Mouse (Mus musculus) C2C12 (cell line): ENCODE measurements around the gene Rnf13. TPM values are rescaled to one million over a fixed set of nuclear protein-coding genes. Genes with fewer than 3 reads are reported as not detected.

Experiments
- H3K27me3 ChIP-seq: one replicate; pipeline ENCODE4 v1.6.1; 2011; ENCODE audit not compliant: control insufficient read depth, insufficient read depth, insufficient read length
- H3K36me3 ChIP-seq: one replicate; pipeline ENCODE4 v1.6.1; 2011; ENCODE audit not compliant: control insufficient read depth, insufficient read depth
- H3K4me3 ChIP-seq: one replicate; pipeline ENCODE4 v1.5.1; 2011; ENCODE audit warnings: mild to moderate bottlenecking, control low read depth; ENCODE audit not compliant: poor library complexity, insufficient read depth, severe bottlenecking
- H3K79me2 ChIP-seq: one replicate; pipeline ENCODE4 v1.6.1; 2011; ENCODE audit not compliant: control insufficient read depth, insufficient read depth
- H3K79me3 ChIP-seq: one replicate; pipeline ENCODE4 v1.6.1; 2011; ENCODE audit warnings: low read depth, control low read depth
- H3ac ChIP-seq: one replicate; pipeline ENCODE3; 2011; ENCODE audit warnings: low read depth; ENCODE audit not compliant: control insufficient read depth, insufficient read length
- CEBPB ChIP-seq: IDR thresholded peaks from one replicate; pipeline ENCODE4 v1.6.1; 2011; ENCODE audit warnings: low read depth, mild to moderate bottlenecking, control low read depth, moderate library complexity
- CTCF ChIP-seq: IDR thresholded peaks from one replicate; pipeline ENCODE4 v1.5.1; 2011; ENCODE audit not compliant: control insufficient read depth, insufficient read depth, insufficient read length
- FOSL1 ChIP-seq: IDR thresholded peaks from one replicate; pipeline ENCODE4 v1.8.0; 2011; ENCODE audit warnings: mild to moderate bottlenecking, low read length; ENCODE audit not compliant: poor library complexity, insufficient read depth, severe bottlenecking
- MAX ChIP-seq: IDR thresholded peaks from one replicate; pipeline ENCODE4 v1.6.1; 2011; ENCODE audit warnings: mild to moderate bottlenecking, control low read depth
- MYOD1 ChIP-seq: IDR thresholded peaks from one replicate; pipeline ENCODE4 v1.6.1; 2011; ENCODE audit warnings: low read depth; ENCODE audit not compliant: control insufficient read depth, insufficient read length
- MYOG ChIP-seq: IDR thresholded peaks from one replicate; pipeline ENCODE4 v1.6.1; 2011; ENCODE audit not compliant: control insufficient read depth, insufficient read length; ENCODE audit errors: extremely low read depth
- USF1 ChIP-seq: IDR thresholded peaks from one replicate; pipeline ENCODE4 v1.6.1; 2011; ENCODE audit warnings: low read depth, mild to moderate bottlenecking, control low read depth, moderate library complexity
- polyA plus RNA-seq: library from polyadenylated mRNA; unstranded; fragments of >200 nt; fragmentation: generic; extraction: Trizol; gene quantifications from one replicate; pipeline ENCODE4 v1.2.1, GENCODE M21; 2012; ENCODE audit warnings: missing spikeins

Gene Rnf13
- polyA plus RNA-seq, 1 experiment: 7.4 TPM

DNA sequence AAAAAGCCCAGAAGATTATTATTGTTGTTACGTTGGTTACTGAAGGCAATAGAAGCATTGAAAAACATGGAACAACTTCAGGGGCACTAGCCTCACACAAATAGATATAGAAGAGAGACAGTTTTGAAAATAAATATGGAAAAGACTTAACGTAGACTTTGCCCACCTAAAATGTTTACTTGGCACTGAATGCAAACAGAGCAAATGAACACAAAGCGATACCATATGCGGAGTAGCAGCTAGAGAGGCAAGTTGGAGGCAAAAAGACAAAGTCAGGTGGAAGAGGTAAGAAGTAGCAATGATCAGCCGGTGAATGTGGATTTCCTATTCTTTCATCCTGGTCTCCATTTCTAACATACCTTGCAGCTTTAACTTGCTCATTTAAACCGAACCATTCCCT, 21.7 kb upstream of the Rnf13 start:
- TF ChIP-seq CEBPB (no peak), CTCF (no peak), MAX (no peak), MYOG (no peak), USF1 (no peak), MYOD1 (no peak), FOSL1 (no peak)
- no peaks in the 10 kb centered on the region for H3K36me3 ChIP-seq
- H3ac ChIP-seq: no peak overlapping the region
- H3K27me3 ChIP-seq: no peaks in the 10 kb centered on the region
- no peaks in the 10 kb centered on the region for H3K79me3 ChIP-seq
- no peaks in the 10 kb centered on the region for H3K79me2 ChIP-seq
- no peak overlapping the region for H3K4me3 ChIP-seq

DNA sequence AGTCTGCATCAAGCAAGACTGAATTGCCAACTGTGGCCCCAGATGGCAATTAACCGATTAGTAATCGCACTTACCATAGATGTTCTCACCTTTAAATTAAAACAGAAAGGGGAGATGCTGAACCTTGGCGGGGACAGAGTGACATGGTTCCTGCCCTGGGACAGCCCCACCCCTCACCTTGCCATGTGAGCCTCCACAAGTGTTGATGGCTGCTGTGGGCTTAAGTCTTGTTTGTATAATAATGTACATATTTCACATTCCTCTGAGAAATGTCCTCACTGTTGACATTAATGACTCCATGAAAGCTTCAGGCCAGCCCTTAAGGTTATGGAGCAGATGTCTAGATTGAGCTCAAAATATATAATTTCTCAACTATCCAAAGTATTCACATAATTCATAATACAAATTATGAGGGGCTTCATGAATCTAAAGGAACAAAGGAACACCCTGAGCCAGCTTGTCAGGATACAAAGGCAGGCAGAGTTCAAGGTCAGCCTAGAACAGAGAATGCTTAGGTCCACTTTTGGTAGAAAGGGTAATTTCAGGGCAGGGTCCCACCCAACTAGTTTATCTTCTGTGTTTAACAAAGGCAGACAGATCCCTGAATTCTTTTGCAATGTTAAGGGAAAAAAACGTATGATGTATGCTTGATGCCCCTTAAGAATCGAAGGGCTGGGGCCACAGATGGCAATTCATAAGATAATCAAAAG, 3.5 kb upstream of the Rnf13 start:
- TF ChIP-seq MYOG: no peak
- TF ChIP-seq CEBPB: no peak
- TF ChIP-seq MYOD1: no peak

DNA sequence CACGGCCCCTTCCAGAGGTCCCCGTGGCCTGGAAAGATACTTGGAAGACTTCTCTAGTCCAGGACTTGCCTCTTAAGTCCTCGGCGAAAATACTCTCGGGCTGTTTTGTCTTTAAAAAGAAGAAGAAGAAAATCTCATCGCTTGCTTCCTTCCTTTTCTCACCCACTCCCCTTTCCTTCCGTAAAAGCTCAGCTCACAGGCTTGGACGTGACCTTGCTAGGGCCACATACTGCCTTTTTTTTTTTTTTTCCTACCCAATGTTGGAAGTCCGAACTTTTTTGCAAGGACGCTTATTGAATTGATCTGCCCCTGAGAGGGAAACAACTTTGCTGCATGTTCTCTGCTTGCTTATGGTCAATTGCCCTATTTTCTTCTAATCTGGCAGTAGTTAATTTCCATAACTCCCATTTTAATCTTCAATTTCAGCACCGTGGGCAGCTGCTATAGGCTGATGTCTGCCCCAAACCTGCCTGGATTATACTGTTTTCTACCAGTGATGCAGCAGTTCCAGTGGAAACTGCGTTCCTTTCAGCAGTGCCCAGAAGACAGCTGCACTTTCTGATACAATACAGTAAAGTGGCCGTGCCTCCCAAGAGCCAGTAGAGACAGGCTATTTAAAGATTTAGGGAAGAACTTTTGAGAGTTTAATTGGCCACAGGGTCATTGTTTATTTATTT, 695 bp downstream of the Rnf13 start:
- no peak for TF ChIP-seq USF1
- no peak for TF ChIP-seq MYOG
- TF ChIP-seq CTCF: no peak
- TF ChIP-seq FOSL1: no peak
- no peak for TF ChIP-seq MYOD1
- no peak for TF ChIP-seq MAX
- no peak for TF ChIP-seq CEBPB
- Histone ChIP-seq H3ac (peak overlapping the region; percentile 80), H3K27me3 (no peaks in the 10 kb centered on the region), H3K79me3 (peaks cover 18% of the 10 kb centered on the region), H3K79me2 (peaks cover 40% of the 10 kb centered on the region), H3K4me3 (peak overlapping the region; percentile 79), H3K36me3 (no peaks in the 10 kb centered on the region)

More for the DNA sequence above, 3.5 kb upstream of the Rnf13 start:
- H3K79me2 ChIP-seq: peaks cover 12% of the 10 kb centered on the region
- no peaks in the 10 kb centered on the region for H3K27me3 ChIP-seq
- H3K79me3 ChIP-seq: peaks cover 9% of the 10 kb centered on the region
- no peak overlapping the region for H3K4me3 ChIP-seq
- no peak overlapping the region for H3ac ChIP-seq
- H3K36me3 ChIP-seq: no peaks in the 10 kb centered on the region

DNA sequence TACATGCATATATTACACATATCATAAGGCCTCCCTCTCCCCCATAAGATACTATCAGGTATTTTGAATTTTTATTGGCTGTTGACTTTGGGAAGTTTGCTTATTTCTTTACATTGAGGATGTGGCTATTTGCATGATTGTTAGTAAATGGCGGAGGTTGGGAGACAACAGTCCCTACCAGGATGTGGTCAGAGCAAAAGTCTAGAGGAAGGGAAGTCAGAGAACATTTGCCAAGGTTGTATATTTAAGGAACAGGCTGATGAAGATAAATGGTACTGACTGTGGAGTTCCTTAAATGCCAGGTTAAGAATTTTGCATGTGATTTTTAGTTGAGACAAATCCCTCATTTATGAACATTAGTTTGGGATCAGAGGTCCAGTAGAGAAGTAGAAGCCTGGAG, 4.0 kb downstream of the Rnf13 start:
- Histone ChIP-seq H3K4me3 (no peak overlapping the region), H3K27me3 (no peaks in the 10 kb centered on the region), H3K79me3 (peaks cover 19% of the 10 kb centered on the region), H3K36me3 (no peaks in the 10 kb centered on the region), H3K79me2 (peaks cover 54% of the 10 kb centered on the region), H3ac (no peak overlapping the region)
- no peak for TF ChIP-seq USF1
- TF ChIP-seq CTCF: no peak
- no peak for TF ChIP-seq FOSL1
- TF ChIP-seq MYOD1: no peak
- TF ChIP-seq MAX: no peak
- no peak for TF ChIP-seq CEBPB
- TF ChIP-seq MYOG: no peak

DNA sequence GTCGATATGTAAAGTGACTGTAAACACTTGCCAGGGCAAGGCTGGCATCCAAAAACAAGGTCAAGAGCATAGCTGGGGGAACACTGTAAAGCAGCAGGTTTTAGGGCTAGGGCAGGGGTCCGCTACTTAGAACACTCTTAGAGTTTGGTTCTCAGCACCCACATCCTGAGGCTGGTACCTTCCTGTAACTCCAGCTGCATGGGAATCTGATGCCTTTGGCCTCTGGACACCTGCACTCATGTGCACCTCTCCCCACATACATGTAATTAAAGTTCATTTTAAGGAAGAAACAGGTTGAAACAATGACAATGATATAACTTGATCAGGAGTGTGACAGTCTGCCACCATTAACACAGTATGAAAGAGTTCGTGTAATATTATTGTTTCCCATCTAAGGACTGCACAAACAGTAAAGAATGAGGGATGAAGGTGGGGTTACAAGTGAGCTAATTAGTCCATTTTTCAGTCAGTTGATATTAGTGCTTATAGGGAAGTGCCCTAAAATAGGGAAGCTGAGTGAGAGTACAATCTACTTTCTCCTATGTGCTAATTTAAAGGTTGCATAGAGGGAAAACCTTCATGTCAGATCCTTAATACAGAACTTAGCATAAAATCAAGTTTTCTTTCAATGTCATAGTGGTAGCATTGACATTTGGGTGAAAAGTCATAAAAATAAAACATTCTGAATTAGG, 12.9 kb downstream of the Rnf13 start:
- Histone ChIP-seq H3K27me3 (no peaks in the 10 kb centered on the region), H3K79me3 (peaks cover 8% of the 10 kb centered on the region), H3ac (no peak overlapping the region), H3K36me3 (no peaks in the 10 kb centered on the region), H3K79me2 (peaks cover 35% of the 10 kb centered on the region), H3K4me3 (no peak overlapping the region)
- TF ChIP-seq MYOD1: no peak
- TF ChIP-seq FOSL1: no peak
- no peak for TF ChIP-seq CEBPB
- TF ChIP-seq MAX: no peak
- TF ChIP-seq MYOG: no peak
- TF ChIP-seq USF1: no peak
- no peak for TF ChIP-seq CTCF
